Mouse (Mus musculus) testis, adult 2 months (tissue): ENCODE results near the gene Cd300ld5. TPM values are rescaled to one million over a fixed set of nuclear protein-coding genes. Genes with fewer than 3 reads are reported as not detected.
"Not testable (repeated sequence)": the region's sequence is repeated elsewhere in the genome, so short reads cannot be mapped to it uniquely, and the experiment has no call there.

Experiments used
- H3K27ac ChIP-seq: fragments of 200-500 bp; 2 replicates; pipeline ENCODE4 v1.5.1; 2012; ENCODE audit warnings: low read depth, low read length; ENCODE audit not compliant: control insufficient read depth, insufficient read depth
- H3K27me3 ChIP-seq: fragments of 200-500 bp; 2 replicates; pipeline ENCODE4 v1.6.1; 2012; ENCODE audit warnings: mild to moderate bottlenecking, low read length, moderate library complexity; ENCODE audit not compliant: control insufficient read depth, insufficient read depth
- H3K36me3 ChIP-seq: fragments of 200-500 bp; 2 replicates; pipeline ENCODE4 v1.6.1; 2012; ENCODE audit warnings: mild to moderate bottlenecking, low read length; ENCODE audit not compliant: control insufficient read depth, insufficient read depth
- H3K4me1 ChIP-seq: fragments of 200-500 bp; 2 replicates; pipeline ENCODE4 v1.6.1; 2012; ENCODE audit warnings: low read length; ENCODE audit not compliant: control insufficient read depth, insufficient read depth
- H3K4me3 ChIP-seq: fragments of 200-500 bp; 2 replicates; pipeline ENCODE4 v1.5.1; 2012; ENCODE audit warnings: low read depth, mild to moderate bottlenecking, low read length, moderate library complexity, mixed read lengths; ENCODE audit not compliant: control insufficient read depth
- CTCF ChIP-seq: fragments of 200-500 bp; IDR thresholded peaks from 2 replicates; pipeline ENCODE4 v1.5.1; 2012; ENCODE audit warnings: low read depth, mild to moderate bottlenecking, inconsistent platforms, low read length, moderate library complexity; ENCODE audit not compliant: control insufficient read depth, insufficient read depth, insufficient replicate concordance
- POLR2A ChIP-seq: fragments of 200-500 bp; IDR thresholded peaks from 2 replicates; pipeline ENCODE4 v1.6.1; 2012; ENCODE audit warnings: low read depth, mild to moderate bottlenecking, inconsistent platforms, low read length, moderate library complexity; ENCODE audit not compliant: control insufficient read depth
- polyA plus RNA-seq: library from polyadenylated mRNA; depleted of rRNA; stranded (reverse); fragments of >200 nt; gene quantifications from 2 replicates; pipeline ENCODE4 v1.2.3, GENCODE M21; 2012

The Cd300ld5 gene
- polyA plus RNA-seq, 1 experiment, result 0.93 TPM

- no peak for TF ChIP-seq CTCF
- no peak for TF ChIP-seq POLR2A
- Histone ChIP-seq H3K4me3 (no peak overlapping the region), H3K4me1 (no peaks in the 10 kb centered on the region), H3K36me3 (no peaks in the 10 kb centered on the region), H3K27ac (no peak overlapping the region), H3K27me3 (no peaks in the 10 kb centered on the region)
Measured at GRCm38 (mm10) chr11:115049282-115049895, 11.8 kb upstream of the Cd300ld5 start.

- H3K4me1 ChIP-seq, result no peaks in the 10 kb centered on the region
- H3K27ac ChIP-seq, result no peak within 1 kb of the TSS
- H3K27me3 ChIP-seq, result no peaks in the 10 kb centered on the region
- no peak for TF ChIP-seq CTCF
- no peak for TF ChIP-seq POLR2A
- no peaks in the 10 kb centered on the region for H3K36me3 ChIP-seq
- H3K4me3 ChIP-seq, result no peak within 1 kb of the TSS
Measured at GRCm38 (mm10) chr11:115048259-115048658, 10.7 kb upstream of the Cd300ld5 start, which contains the start of gene Cd300ld3. Gene Cd300ld3 (minus strand): TSS chr11:115048409.

- not testable (repeated sequence) for H3K27ac ChIP-seq, H3K4me3 ChIP-seq, H3K36me3 ChIP-seq, H3K4me1 ChIP-seq, H3K27me3 ChIP-seq
Measured at GRCm38 (mm10) chr11:115026912-115027311, 10.7 kb downstream of the Cd300ld5 start, which contains the start of gene Cd300ld4. Gene Cd300ld4 (minus strand): TSS chr11:115027012.

GRCm38 (mm10) chr11:115016093-115016492 is 21.5 kb downstream of the Cd300ld5 start, which contains the start of gene Cd300ld2:
Gene Cd300ld2 (minus strand): TSS chr11:115016193.
- not testable (repeated sequence) for H3K4me1 ChIP-seq, H3K27ac ChIP-seq, H3K36me3 ChIP-seq, H3K27me3 ChIP-seq, H3K4me3 ChIP-seq

GRCm38 (mm10) chr11:115004070-115004469 is 33.5 kb downstream of the Cd300ld5 start:
- no peaks in the 10 kb centered on the region for H3K27me3 ChIP-seq
- H3K27ac ChIP-seq, result no peak overlapping the region
- H3K4me1 ChIP-seq, result no peaks in the 10 kb centered on the region
- H3K36me3 ChIP-seq, result no peaks in the 10 kb centered on the region
- TF ChIP-seq POLR2A (no peak), CTCF (no peak)
- H3K4me3 ChIP-seq, result no peak overlapping the region

GRCm38 (mm10) chr11:115001474-115002040 is 36.0 kb downstream of the Cd300ld5 start, which contains the start of gene Cd300c2:
Gene Cd300c2 (minus strand): TSS chr11:115001880.
- Histone ChIP-seq H3K4me3 (no peak within 1 kb of the TSS), H3K27ac (no peak within 1 kb of the TSS), H3K4me1 (no peaks in the 10 kb centered on the region), H3K36me3 (no peaks in the 10 kb centered on the region), H3K27me3 (no peaks in the 10 kb centered on the region)
- no peak for TF ChIP-seq CTCF
- TF ChIP-seq POLR2A, result no peak

- Histone ChIP-seq H3K27me3 (no peaks in the 10 kb centered on the region), H3K27ac (no peak within 1 kb of the TSS), H3K36me3 (no peaks in the 10 kb centered on the region), H3K4me3 (no peak within 1 kb of the TSS), H3K4me1 (no peaks in the 10 kb centered on the region)
- no peak for TF ChIP-seq POLR2A
- TF ChIP-seq CTCF, result no peak
Measured at GRCm38 (mm10) chr11:114989793-114990192, 47.8 kb downstream of the Cd300ld5 start, which contains the start of gene Cd300ld. Gene Cd300ld (minus strand): TSS chr11:114989922.
